Mouse (Mus musculus) cerebellum, adult 18-20 months (tissue): ENCODE results near the gene Zwint.

Experiments
- DNase-seq, 2 experiments: peaks; one replicate each; pipeline ENCODE4 v3.0.0; 2021

The Zwint gene

DNA sequence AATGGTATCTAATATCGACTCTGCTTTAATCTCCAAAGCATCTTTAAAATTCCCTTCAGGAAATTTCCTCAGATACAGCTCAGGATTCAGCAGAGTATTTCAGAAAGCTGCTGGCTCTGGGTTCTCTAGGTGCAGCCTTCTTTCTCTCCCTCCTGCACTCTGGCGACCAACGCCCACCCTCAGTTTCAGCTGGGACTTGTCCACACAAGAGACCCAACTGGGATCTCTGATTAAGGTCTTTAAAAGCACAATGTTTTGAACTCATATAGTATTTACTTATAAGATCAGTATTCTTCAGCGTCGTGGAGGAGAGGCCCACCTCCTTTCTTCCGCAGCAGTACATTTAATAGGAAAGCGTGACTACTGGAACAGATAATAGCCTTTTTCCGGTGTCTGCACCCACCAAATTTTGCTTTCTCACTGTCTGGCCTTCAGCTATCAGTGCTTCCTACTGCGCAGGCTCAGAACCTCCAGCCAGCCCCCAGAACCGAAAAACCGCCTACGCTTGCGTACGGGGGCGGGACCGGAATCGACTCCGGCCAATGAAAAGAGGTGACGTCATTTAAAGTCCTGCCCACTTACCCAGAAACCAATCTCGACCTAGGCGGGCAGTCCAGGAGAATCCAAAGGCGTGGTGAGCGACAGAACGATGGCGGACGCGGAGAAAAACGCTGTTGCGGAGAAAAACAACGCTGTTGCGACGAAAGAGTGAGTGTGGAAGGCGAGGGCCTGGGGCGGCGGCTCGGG is at the start of gene Zwint:
TSS of gene Zwint (plus strand) at position 576 of the 747 bp plus-strand sequence.
- DNase-seq: peak; percentile 93 to 96

DNA sequence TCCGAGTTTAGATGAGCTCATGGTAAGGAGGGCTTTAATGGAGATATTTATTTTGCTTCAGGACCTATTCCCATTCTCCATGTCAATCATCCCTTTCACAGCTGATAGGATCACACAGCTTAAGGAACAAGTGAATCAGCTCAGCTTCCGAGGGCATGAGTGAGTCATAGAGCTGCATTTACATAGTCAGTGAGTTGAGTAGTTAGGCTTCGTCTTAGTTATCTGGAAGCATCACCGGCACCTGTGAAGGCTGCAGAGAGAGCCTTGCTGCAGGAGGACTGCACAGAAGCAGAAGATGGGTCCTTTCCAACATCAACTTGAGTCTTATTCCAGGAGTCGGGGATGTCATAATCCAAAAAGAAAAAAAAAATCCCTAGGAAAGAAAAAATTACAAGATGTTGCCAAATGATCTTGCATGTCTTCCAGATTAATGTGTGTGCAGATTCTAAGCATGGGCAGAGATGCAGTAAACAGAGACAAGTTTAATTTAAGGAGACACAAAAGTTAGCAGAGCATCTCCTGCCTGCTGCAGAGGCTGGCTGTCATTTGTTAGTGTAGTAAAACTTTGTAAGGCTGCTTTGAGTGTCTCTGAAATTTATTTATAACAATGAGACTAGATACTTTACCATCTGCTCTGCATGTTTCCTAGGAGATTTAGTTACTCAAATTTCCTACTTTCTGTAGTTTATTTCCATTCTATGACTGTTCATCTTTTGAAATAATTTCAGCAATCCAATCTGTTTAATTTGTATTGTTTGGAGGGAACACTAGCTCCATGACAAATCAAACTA is 41.3 kb upstream of the Zwint start:
- no peak for DNase-seq

DNA sequence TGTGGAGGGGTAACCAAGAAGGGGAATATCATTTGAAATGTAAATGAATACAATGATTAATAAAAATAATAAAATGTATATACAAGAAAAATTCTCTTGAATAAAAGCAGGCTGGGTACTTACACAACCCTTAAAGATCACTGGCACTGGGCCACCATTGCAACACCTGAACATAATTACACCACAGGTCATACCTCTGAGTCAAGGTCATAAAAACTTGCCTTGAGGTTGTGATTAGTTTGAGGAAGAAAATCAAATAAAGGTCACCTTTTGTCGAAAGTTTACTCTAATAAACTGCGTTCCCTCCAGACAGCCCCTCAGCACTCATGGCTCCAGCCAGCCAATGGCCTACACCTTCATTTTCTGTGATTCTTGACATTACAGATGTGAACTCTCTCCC is 38.5 kb upstream of the Zwint start:
- no peak for DNase-seq

DNA sequence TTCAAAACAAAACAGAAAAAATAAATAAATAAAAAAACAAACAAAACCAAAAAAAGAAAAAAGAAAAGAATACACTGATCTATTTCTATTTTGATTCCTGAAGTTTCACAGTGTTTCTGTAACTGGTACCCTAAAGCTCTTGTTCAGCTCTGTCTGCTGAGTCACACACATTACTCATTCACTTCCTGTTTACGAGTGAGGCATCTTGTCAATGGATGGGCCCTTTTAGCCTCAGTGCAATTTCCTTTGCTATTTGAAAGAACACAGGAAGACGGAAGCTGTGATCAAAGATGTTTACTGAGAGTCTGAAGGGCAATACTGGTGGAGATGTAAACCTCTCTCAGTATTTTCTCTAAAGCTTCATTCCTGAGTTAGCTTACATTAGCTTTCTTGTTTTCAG is 34.1 kb upstream of the Zwint start:
- DNase-seq: no peak

DNA sequence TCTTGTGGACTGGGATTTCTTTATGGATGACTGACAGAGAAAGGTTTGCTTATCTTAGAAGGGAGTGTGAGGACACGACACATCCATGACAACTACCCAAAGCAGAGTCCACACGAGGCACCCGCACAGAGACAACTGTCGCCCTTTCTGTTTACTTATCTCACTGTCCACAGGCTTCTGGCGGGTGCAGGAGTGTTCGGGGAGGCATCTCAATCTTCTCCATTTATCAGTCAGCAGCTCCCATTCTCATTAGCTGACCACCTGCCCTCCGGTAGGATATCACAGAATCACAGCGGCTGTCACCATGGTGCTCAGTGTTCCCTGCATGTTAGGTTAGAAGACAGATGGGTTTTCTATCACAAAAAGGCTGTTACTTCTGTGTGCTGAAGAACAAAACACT is 31.1 kb upstream of the Zwint start:
- peak; percentile 3 for DNase-seq

DNA sequence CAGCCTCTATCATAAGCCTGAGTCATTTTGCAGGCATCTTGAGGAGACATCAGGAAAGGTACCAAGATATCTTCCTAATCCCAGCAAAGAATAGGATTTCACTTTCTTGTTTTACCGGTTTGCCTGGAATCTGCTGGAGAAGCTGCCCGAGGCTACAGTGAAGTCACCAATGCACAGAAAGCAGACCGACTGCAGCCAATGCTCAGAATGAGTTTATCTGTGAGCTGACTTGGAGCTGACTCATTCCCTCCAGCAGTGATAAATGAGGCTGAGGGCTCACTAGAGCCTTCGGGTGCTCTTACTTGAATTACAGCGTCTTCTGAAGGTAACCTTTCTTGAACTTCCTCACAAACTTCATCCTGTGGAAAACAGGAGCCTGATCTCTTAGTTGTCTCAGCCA is 20.5 kb upstream of the Zwint start:
- DNase-seq: no peak

DNA sequence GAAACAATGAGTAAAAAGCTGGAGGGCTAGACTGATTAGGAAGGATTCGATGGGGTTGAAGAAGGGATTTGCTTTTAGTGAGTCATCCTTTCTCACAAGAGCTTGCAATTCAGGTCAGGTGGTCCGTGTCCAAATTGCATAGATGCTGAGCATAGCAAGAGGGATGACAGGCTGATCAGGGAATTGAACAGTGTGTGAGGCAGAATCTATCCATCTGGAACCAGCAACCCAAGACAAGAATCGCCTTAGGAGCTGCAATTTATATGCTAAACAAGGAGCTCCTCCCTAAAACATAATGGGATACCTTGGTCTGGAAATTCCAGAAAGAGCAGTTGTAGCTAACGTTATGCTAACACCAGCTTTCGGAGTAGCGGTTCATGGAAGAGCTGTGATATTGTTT is 3.8 kb upstream of the Zwint start:
- DNase-seq: no peak

DNA sequence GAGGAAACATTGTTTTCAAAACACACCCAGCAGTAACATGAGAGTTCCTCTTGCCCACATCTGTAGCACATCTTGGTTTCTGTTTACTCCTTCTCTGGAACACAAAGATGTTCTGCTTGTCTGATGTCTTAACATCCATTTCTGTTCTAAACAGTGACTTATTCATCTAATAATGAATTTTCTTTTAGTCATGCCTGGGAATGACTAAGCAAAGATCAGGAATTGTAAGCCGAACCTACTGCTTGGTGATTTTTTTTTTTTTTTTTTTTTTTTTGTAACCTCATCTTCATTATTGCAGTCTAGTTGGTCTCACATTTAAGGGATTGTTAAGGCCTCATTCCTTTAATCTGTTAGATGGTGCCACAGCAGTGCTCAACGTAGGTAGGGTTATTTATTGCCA is 848 bp upstream of the Zwint start:
- DNase-seq: no peak

DNA sequence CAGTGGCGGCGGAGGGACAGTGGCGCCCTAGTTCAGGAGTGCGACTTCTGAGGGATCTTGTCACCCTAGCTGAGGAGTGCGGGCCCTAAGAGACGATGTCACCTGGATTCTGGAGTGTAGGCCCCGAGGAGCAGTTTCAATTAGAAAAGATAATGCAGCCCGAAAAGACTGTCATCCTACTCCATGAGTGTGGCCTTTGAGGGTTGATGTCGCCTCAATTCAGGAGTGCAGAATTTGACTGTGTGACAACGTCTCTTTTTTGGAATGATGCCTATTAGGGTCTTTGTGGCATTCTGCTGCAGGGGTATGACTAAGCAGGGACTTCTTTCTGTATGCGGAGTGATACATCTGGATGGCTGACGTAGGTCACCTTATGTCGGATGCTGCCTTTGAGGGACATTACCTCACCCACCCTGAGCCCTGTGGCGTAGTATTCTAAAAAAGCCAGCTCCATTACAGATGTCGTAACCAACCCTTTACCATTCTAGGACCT is 418 bp downstream of the Zwint start:
- no peak for DNase-seq

DNA sequence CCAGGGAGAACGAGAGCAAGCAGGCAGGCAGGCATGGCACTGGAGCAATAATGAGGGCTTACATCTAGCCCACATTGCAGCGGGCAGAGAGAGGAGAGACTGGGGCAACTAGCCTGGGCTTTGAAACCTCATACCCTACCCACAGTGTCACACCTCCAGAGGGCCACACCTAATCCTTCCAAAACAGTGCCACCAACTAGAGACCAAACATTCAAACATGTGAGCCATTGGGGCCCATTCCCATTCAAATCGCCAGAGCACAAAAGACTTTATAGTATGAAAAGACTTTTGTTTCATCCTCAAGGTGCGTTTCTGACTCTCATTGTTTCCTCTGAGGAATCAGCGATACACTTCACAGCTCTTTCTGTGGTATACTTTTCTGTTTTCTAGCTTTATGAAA is 4.6 kb downstream of the Zwint start:
- DNase-seq: no peak

DNA sequence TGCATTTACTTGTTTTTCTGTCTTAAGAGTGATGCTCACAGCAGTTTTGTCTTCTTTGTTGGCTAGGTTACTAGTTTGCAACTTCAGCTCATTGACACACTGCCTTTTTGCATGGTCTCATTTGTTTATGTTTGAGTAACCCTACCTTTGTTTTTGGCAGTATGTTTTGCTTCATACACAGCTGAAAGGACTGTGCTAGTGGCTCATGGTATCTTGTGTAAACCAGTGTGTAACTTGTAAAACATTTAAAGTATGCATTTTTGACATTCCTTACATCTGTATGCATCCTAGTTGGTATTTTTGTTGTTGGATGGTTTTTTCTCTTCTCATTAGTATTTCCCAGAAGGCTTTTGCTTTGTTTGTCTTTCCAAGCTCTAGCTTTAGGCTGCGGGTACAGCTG is 5.7 kb downstream of the Zwint start:
- DNase-seq: no peak

DNA sequence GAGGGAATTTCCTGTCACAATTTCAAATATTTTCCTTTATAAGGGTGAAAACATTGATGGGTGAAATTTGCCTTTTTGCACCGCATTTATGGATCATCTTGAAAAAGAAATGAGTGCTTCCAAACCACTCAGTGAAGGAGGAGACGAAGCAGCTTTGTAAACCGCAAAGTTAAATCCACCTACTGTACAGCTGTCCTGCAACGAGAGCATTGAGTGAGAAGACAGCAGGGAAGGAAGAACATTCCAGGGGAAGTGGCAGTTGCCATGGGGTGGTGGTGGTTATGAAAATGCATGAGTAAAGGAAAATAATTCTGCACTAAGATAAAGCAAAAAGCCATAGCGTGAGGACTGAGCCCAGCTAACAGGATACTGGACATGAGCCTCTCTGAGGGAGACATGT is 13.2 kb downstream of the Zwint start:
- DNase-seq: no peak

DNA sequence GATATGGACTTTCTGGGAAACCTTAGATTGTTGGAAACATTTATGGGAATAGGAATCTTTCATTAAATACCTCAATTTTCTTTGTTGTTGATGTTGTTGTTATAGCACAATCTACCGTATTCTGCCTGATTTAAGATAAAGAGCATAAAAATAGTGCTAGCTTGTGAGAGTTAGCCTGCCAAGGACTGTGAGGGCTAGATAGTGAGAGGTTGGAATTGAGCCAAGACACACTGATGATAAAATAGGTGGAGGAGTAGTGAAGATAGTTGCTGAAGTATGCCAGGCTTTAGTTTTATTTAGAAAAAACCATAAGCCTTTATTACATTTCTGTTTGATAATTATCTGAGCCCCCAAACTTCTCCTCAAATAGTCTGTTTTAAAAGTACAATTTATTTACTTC is 14.4 kb downstream of the Zwint start:
- no peak for DNase-seq

DNA sequence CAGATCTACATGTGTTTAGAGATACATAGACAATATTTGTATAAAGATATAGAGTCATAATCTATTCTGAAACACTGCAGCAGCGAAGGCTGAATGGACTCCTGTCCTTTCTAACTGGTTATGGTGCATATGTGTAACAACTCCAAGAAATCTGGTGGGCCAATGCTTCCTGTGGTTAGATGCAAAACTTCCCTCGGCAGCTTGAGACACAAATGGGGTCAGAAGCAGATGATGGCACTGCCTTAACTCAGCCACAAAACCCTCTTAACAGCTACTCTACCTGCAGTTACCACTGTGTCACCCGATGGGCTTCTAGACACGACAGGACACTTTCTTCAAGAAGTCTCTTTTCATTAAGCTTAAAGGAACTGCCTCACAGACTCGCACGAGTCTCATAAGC is 21.3 kb downstream of the Zwint start:
- no peak for DNase-seq

DNA sequence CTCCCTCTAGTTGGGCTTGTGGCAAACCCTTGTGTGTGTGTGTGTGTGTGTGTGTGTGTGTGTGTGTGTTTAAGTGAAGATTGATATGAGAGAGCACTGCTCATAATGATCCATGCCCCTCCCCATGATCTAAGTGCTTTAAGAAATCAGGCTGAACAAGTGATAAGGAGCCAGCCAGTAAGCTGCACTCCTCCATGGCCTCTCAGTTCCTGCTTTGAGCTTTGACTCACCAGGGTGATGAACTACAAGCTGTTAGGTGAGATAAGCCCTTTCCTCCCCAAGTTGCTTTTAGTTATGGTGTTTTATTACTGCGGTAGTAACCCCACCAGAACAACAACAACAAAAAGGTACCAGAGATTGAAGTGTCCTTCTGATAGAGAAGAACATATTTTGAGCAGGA is 21.9 kb downstream of the Zwint start:
- DNase-seq: no peak

DNA sequence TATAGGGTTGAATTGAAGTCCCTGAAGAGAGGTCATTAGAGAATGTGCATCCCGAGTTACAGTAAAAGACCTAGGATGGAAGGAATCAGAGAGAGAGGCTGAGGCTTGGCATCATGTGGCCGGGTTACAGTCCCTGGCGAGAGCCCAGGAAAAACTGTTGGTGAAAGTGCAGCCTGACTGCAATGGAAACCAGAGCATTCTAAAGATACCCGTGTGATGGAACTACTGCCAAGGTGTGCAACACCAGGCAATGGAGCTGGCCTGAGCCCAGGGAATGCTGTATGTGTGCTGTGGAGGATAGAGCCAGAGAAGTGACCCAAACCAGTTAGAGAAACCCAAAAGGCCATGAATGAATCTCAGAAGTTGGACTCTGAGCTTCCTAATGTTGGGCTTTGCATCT is 24.4 kb downstream of the Zwint start:
- no peak for DNase-seq

DNA sequence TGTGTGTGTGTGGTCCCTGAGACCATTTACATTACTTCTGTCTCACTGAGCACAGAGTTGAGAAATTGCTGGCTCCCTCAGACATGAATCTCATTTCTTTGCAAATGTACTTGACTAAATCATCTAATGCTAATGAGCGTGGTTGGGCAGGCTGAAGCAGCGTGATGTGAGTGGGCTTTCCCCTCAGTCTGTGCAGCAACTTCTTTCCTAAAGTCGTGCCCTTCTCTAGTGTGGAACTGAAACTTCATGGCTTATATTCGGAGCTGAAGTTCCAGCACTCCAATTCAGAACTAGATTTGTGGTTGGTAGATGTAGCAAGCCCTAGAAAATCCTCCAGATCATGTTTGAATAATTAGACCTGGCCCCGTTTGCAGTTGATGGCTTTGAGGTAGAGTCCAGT is 46.4 kb downstream of the Zwint start:
- no peak for DNase-seq

DNA sequence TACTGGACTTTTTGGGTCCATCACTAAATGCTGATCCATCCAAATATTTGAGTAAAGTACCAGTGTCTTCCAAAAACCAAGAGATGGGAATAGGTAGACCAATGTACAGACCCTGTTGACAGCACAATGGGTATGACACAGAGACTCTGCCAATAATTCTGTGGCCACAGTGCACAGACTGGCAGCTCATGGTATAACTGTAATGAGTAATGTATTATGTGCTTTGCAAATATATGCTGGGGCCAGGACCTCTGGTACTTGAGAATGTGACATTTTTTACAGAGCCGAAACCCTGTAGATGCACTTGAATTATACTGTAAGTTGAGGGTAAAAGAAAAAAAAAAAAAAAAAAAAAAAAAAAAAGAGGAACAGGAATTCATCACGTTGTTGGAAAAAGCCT is 59.1 kb downstream of the Zwint start:
- no peak for DNase-seq
